Mouse (Mus musculus): ENCODE data around the gene Gmeb1. TPM values are rescaled to one million over a fixed set of nuclear protein-coding genes. Genes with fewer than 3 reads are reported as not detected.

Gene Gmeb1
- polyA plus RNA-seq, 1 experiment = 23.8 TPM

DNA sequence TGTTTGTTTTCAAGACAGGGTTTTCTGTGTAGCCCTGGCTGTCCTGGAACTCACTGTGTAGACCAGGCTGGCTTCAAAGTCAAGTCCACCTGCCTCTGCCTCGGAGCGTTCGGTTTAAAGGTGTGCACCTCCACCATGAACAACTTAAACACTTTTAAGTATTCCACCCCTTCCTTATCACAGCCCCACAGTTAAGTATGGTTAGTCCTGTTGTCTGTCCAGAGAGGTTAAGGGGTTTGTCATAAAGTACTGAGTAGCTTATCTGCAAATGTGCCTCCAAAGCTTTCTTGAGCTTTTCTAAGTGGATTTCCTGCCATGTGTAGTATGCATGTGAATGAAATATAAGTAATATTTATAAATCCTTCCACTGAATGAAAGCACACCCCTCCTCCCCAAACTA lies 14.5 kb upstream of the Gmeb1 start:
- H3K27me3 ChIP-seq (ENCODE audit: control insufficient read depth, insufficient read depth, low read length, poor library complexity, severe bottlenecking) = no peaks in the 10 kb centered on the region
- no peak overlapping the region for H3K27ac ChIP-seq (ENCODE audit: insufficient read depth, low read length)
- H3K9me3 ChIP-seq (replicated peaks; ENCODE audit: control insufficient read depth, insufficient read depth, low read length, poor library complexity, severe bottlenecking) = no peaks in the 10 kb centered on the region
- H3K9ac ChIP-seq (ENCODE audit: low read depth, poor library complexity, severe bottlenecking) = no peak overlapping the region
- H3K36me3 ChIP-seq (ENCODE audit: control insufficient read depth, insufficient read depth, low read length, poor library complexity, severe bottlenecking) = 0 out of 2 replicates have a peak, but pooled peaks cover 5% of the 10 kb centered on the region
- no peak overlapping the region for H3K4me3 ChIP-seq (ENCODE audit: low read depth, low read length)
- TF ChIP-seq POLR2A (IDR thresholded peaks at IDR 0.05; ENCODE audit: insufficient read depth, low read length) = no peak
- TF ChIP-seq CTCF (IDR thresholded peaks at IDR 0.05; ENCODE audit: low read depth, low read length) = no peak
- no peak for TF ChIP-seq EP300 (IDR thresholded peaks at IDR 0.05; ENCODE audit: insufficient read depth, low read depth, low read length)
- H3K4me1 ChIP-seq (ENCODE audit: control insufficient read depth, insufficient read depth, low read length) = peaks cover 1% of the 10 kb centered on the region

DNA sequence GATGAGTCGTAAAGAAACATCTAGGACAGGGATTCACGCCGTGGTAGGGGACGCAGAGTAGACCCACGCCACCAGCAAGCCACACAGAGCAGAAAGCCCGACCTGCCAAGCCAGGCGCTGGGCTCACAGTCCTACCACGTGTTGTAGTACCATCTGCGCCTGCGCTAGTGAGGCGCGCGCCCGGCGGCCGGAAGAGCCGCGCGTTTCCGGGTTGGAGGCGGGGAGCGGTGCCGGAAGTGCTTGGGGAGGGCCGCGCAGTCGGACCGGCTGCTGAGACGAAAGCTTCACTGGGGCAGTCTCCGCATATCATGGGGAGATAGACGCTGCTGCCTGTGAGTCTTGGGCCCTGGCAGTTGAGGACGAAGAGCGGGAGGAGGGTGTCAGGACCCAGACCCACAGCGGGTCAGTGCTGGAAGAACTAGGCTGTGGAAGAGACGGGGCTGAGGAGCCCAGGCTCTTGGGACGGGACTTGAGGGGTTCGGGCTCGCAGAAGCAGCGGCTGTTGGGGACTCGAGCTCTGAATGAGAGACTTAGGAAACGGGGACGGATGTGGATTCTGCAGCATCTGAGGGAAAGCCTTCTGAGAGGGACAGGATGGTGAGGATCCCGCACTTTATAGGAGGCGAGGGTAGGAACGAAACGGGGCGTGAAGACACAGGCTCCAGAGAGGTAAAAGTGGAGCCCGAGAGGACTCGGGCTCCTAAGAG lies 12.9 kb upstream of the Gmeb1 start, which contains the start of gene Taf12:
Taf12 (plus strand) TSS at position 220 of the 707 bp plus-strand sequence.
- TF ChIP-seq CTCF (IDR thresholded peaks at IDR 0.05; ENCODE audit: low read depth, low read length) = no peak
- TF ChIP-seq POLR2A (IDR thresholded peaks at IDR 0.05; ENCODE audit: insufficient read depth, low read length) = peak; percentile 98
- 0 out of 2 replicates have a peak, but pooled peaks have one; percentile 49 for TF ChIP-seq EP300 (IDR thresholded peaks at IDR 0.05; ENCODE audit: insufficient read depth, low read depth, low read length)
- no peaks in the 10 kb centered on the region for H3K9me3 ChIP-seq (replicated peaks; ENCODE audit: control insufficient read depth, insufficient read depth, low read length, poor library complexity, severe bottlenecking)

DNA sequence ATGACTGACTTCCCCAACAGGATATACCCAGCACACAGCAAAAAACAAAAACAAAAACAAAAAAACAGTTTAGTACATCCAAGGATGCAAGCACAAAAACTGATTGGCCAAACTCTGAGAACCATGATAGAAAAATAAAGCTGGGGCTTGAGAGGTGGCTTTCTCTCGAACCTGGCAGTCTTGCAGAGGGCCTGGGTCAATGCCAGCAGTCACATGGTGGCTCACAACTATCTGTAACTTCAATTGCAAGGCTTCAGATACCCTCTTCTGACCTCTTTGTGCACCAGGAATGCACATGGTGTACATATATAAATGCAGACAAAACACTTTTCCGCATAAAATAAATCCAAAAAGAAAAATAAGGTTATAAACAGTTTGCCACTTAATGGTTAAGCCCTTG lies 11.8 kb upstream of the Gmeb1 start:
- Histone ChIP-seq H3K4me3 (ENCODE audit: low read depth, low read length) (peak overlapping the region; percentile 23; the same call in 1 of the 2 replicates), H3K27me3 (ENCODE audit: control insufficient read depth, insufficient read depth, low read length, poor library complexity, severe bottlenecking) (no peaks in the 10 kb centered on the region), H3K9ac (ENCODE audit: low read depth, poor library complexity, severe bottlenecking) (peak overlapping the region; percentile 83), H3K4me1 (ENCODE audit: control insufficient read depth, insufficient read depth, low read length) (peaks cover 2% of the 10 kb centered on the region), H3K27ac (ENCODE audit: insufficient read depth, low read length) (peak overlapping the region; percentile 48), H3K36me3 (ENCODE audit: control insufficient read depth, insufficient read depth, low read length, poor library complexity, severe bottlenecking) (no peaks in the 10 kb centered on the region), H3K9me3 (replicated peaks; ENCODE audit: control insufficient read depth, insufficient read depth, low read length, poor library complexity, severe bottlenecking) (no peaks in the 10 kb centered on the region)
- no peak for TF ChIP-seq EP300 (IDR thresholded peaks at IDR 0.05; ENCODE audit: insufficient read depth, low read depth, low read length)
- TF ChIP-seq POLR2A (IDR thresholded peaks at IDR 0.05; ENCODE audit: insufficient read depth, low read length) = no peak
- TF ChIP-seq CTCF (IDR thresholded peaks at IDR 0.05; ENCODE audit: low read depth, low read length) = no peak

More for the DNA sequence above, 12.9 kb upstream of the Gmeb1 start, which contains the start of gene Taf12:
- Histone ChIP-seq H3K36me3 (ENCODE audit: control insufficient read depth, insufficient read depth, low read length, poor library complexity, severe bottlenecking) (no peaks in the 10 kb centered on the region), H3K27me3 (ENCODE audit: control insufficient read depth, insufficient read depth, low read length, poor library complexity, severe bottlenecking) (no peaks in the 10 kb centered on the region), H3K9ac (ENCODE audit: low read depth, poor library complexity, severe bottlenecking) (peak within 1 kb of the TSS; percentile 83), H3K4me3 (ENCODE audit: low read depth, low read length) (peak within 1 kb of the TSS; percentile 97), H3K4me1 (ENCODE audit: control insufficient read depth, insufficient read depth, low read length) (peaks cover 2% of the 10 kb centered on the region), H3K27ac (ENCODE audit: insufficient read depth, low read length) (peak within 1 kb of the TSS; percentile 17)

DNA sequence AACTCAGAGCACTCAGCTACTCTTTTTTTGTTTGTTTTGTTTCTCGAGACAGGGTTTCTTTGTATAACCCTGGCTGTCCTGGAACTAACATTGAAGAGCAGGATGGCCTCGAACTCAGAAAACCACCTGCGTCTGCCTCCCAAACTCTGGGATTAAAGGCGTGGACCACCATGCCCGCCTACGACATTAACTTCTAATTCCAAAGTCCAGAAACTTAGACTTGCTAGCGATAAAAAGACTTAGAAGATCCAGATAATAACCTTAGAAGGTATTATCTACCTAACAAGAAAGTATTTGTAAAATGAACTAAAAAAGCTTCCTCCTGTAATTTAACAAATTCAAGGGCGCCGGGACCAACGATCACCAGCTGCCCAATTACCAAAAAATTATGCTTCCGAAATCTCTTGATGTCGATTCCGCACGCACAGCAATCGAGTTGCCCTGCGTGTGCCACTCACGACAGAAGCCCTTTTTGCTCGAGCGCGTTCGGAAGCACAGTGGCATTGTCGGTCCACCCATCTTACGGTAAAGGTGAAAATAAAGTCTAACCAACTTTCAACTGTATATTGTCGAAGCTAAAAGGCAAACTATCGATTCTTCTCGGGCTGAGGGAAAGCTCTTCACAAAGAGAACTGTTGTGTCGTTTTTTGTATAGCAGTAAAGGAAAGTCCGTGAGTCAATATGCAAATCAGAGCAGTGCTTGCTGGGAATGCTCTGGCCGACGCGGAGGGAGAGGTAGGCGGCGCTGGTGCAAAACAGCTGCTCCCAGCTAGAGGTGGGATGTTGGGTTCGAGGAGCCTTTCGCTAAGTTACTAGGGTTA lies 8.5 kb upstream of the Gmeb1 start:
- Histone ChIP-seq H3K27ac (ENCODE audit: insufficient read depth, low read length) (peak overlapping the region; percentile 81), H3K4me3 (ENCODE audit: low read depth, low read length) (no peak overlapping the region), H3K9me3 (replicated peaks; ENCODE audit: control insufficient read depth, insufficient read depth, low read length, poor library complexity, severe bottlenecking) (no peaks in the 10 kb centered on the region), H3K4me1 (ENCODE audit: control insufficient read depth, insufficient read depth, low read length) (peaks cover 2% of the 10 kb centered on the region), H3K9ac (ENCODE audit: low read depth, poor library complexity, severe bottlenecking) (peak overlapping the region; percentile 36), H3K27me3 (ENCODE audit: control insufficient read depth, insufficient read depth, low read length, poor library complexity, severe bottlenecking) (no peaks in the 10 kb centered on the region), H3K36me3 (ENCODE audit: control insufficient read depth, insufficient read depth, low read length, poor library complexity, severe bottlenecking) (no peaks in the 10 kb centered on the region)
- peak; percentile 88 for TF ChIP-seq EP300 (IDR thresholded peaks at IDR 0.05; ENCODE audit: insufficient read depth, low read depth, low read length)
- peak; percentile 41 for TF ChIP-seq CTCF (IDR thresholded peaks at IDR 0.05; ENCODE audit: low read depth, low read length)
- peak; percentile 100 for TF ChIP-seq POLR2A (IDR thresholded peaks at IDR 0.05; ENCODE audit: insufficient read depth, low read length)

- Histone ChIP-seq H3K27ac (ENCODE audit: insufficient read depth, low read length) (0 out of 2 replicates have a peak overlapping the region, but pooled peaks have one; percentile 39), H3K9ac (ENCODE audit: low read depth, poor library complexity, severe bottlenecking) (no peak overlapping the region), H3K9me3 (replicated peaks; ENCODE audit: control insufficient read depth, insufficient read depth, low read length, poor library complexity, severe bottlenecking) (no peaks in the 10 kb centered on the region), H3K27me3 (ENCODE audit: control insufficient read depth, insufficient read depth, low read length, poor library complexity, severe bottlenecking) (no peaks in the 10 kb centered on the region), H3K36me3 (ENCODE audit: control insufficient read depth, insufficient read depth, low read length, poor library complexity, severe bottlenecking) (no peaks in the 10 kb centered on the region), H3K4me3 (ENCODE audit: low read depth, low read length) (no peak overlapping the region), H3K4me1 (ENCODE audit: control insufficient read depth, insufficient read depth, low read length) (peaks cover 2% of the 10 kb centered on the region)
- TF ChIP-seq CTCF (IDR thresholded peaks at IDR 0.05; ENCODE audit: low read depth, low read length) (no peak), EP300 (IDR thresholded peaks at IDR 0.05; ENCODE audit: insufficient read depth, low read depth, low read length) (no peak), POLR2A (IDR thresholded peaks at IDR 0.05; ENCODE audit: insufficient read depth, low read length) (no peak)
These were observed 7.7 kb upstream of the Gmeb1 start for GRCm38 (mm10) chr4:132268871-132269739.

Measured in ES-Bruce4 (cell line).